Mouse (Mus musculus): ENCODE data around the gene Atp8b5.

GRCm38 (mm10) chr4:43231821-43232220 lies 35.1 kb upstream of the Atp8b5 start:
- no peak for TF ChIP-seq CTCF (IDR thresholded peaks at IDR 0.05; ENCODE audit: low read depth)
- TF ChIP-seq EP300 (IDR thresholded peaks at IDR 0.05; ENCODE audit: low read depth): no peak

All from liver, embryonic 14.5 days (tissue).